Mouse (Mus musculus) right cerebral cortex, postnatal 36 days (tissue): ENCODE measurements around the gene Usp12.

ENCODE experiments used
- DNase-seq, 2 experiments: peaks; one replicate each; pipeline ENCODE4 v3.0.0; 2022; ENCODE audit warnings: low spot score in 2 of 2, mixed read lengths in 1 of 2

Gene Usp12

DNA sequence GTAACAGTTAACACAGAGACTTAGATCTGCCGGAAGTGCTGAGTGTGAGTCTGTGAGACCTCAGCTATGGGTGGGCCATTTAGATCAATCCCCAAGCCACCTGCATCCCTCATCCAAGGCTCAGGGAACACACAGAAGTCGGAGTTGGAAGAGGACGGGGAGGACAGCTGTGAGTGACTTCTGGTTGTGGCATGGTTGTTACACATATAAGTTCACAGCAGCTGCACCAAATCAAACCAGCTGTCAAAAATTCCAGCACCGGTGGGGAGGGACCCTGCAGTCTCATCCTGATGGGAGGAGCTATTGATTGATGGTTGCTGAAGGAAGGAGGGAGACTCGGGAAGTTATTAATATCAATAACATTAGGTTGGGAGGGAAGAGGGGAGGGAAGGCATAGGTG lies 99.3 kb downstream of the Usp12 start:
- DNase-seq: no peak

DNA sequence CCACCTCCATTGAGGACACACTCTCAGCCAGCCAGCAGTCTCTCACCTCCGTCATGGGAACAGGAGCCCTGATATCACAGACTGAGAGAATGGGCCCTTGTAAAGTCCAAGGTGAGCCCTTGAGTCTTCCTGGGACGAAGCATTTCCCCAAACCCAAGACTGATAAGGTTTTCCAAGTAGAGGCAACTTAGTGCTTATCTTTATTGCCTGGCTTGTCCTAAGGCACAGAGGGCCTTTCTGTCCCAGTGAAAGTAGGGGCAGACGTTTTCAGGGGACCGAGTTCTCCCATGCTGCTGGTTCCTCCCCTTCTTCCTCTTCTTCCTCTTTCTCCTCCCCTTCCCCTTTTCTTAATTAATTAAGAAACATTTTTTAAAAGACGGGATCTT lies 101.8 kb downstream of the Usp12 start:
- DNase-seq: no peak

DNA sequence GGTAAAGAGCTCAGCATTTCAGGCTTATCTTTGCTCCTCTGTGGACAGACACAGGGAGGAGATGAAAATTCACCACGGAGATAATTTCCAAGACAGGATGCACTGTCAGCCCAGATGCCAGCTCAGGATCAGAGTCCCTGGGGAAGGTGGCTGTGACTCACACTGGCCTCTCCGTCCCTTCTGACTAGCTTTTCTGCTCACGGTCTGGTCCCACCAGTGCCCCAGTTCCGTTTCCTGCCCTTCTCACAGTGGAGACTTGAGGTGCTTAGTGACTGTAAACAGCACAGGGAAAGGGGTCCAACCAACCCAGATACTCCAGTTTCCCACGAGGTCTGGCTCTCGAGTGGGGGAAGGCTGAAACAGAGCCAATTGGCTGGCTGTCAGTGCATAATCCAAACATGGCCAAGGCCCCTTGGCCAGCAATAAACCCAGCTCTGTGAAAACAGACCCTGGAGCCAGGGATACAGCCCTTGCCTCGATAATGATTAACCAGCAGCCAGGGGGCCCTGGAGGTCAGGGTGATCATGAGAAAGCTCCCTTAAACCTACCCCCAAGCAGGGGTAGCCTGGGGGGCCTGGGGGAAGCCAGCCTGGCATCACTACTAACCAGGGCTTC lies 102.3 kb downstream of the Usp12 start:
- DNase-seq: no peak

DNA sequence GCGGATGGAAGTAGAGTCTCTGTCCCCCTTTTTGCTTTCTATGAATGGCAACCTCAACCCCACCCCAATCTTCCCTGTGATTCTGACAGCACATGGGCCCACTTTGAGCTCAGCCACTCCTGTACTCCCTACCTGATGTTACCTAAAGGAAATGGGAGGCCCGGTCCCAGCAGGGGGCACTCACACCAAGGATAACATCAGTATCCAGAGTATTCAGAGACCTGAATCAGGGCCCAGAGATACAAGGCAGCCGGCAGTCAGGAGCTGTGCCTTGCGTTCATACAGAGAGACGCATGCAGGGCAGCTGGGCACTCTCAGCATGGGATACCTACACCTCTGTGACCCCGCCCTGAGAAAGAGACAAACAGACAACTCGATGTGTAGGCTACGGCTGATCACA lies 103.1 kb downstream of the Usp12 start:
- no peak for DNase-seq

DNA sequence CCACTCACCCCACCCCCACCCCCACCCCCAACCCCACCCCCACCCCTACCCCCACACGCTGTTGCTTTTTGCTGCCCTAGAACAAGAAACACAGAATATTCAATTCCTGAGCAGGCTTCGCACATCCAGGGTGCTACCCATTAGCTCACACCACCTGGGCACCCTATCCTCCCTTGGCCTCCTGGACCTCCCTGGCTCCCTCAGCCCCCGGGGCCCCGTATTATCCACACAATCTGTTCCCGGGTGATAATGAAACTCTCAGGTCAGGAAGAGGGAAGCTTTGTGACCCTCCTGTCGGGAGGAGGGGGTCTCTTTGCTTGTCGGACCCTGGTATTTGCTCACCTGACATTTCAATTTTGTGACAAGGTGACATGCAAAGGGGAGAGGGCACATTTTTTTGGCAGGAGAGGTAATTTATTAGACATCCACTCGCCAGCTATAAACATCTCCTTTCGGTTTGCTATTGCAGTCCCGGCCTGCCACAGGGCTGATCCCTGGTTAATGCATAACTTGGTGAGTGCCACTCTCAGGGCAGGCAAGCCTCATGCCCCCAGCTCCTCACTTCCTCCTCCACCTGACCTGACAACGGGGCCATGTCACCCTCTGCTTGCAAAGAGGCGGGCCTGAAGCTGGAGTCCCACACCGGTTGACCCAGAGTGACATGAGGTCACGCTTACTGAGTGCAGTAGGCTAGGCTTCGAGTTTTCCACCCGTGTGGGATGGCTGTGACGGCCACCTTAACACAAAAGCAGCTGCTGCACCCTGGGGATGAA lies 107.1 kb downstream of the Usp12 start:
- DNase-seq: no peak

DNA sequence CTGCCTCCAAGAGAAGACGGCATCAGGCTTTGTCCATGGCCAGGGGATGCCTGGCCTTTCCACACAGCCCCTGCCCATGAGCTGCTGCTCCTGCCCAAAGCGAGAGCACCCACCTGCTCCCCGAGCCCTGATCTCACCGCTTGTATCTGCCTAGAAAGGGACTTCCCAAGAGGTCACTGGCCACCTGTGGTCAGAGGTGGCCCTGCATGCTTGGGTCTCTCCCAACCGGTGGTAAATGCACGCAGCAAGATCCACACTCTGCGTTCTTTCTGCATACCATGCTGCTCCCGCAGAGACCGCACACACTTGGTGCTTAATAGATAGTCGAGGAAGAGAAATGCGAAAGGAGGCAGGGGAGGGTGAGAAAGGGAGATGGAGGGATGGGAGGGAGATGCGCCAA lies 107.9 kb downstream of the Usp12 start:
- DNase-seq: no peak
